Mouse (Mus musculus) liver, embryonic 16.5 days (tissue): ENCODE results near the gene Arhgap22. TPM values are rescaled to one million over a fixed set of nuclear protein-coding genes. Genes with fewer than 3 reads are reported as not detected.

Experiments
- ATAC-seq: fragments of 200-750 bp; cut with Nextera tagmentation; 2 replicates; pipeline ENCODE4 v1.8.0; 2017; ENCODE audit warnings: low read depth, mild to moderate bottlenecking, moderate number of reproducible peaks, moderate library complexity
- H3K27ac ChIP-seq: fragments of 300-500 bp; sonication (generic); 2 replicates; pipeline ENCODE4 v1.5.1; 2014; ENCODE audit warnings: mild to moderate bottlenecking, low read length
- H3K27me3 ChIP-seq: fragments of 300-500 bp; sonication (generic); 2 replicates; pipeline ENCODE4 v1.6.1; 2014; ENCODE audit warnings: low read depth, low read length, mixed read lengths; ENCODE audit not compliant: control insufficient read depth, insufficient read depth
- H3K36me3 ChIP-seq: fragments of 300-500 bp; sonication (generic); 2 replicates; pipeline ENCODE4 v1.6.1; 2014; ENCODE audit warnings: mild to moderate bottlenecking; ENCODE audit not compliant: control insufficient read depth, insufficient read depth
- H3K4me1 ChIP-seq: fragments of 300-500 bp; sonication (generic); 2 replicates; pipeline ENCODE4 v1.6.1; 2014; ENCODE audit warnings: low read depth, low read length, mixed read lengths; ENCODE audit not compliant: control insufficient read depth
- H3K4me2 ChIP-seq: fragments of 300-500 bp; sonication (generic); 2 replicates; pipeline ENCODE4 v1.6.1; 2014; ENCODE audit warnings: low read depth, low read length, mixed read lengths
- H3K4me3 ChIP-seq: fragments of 300-500 bp; sonication (generic); 2 replicates; pipeline ENCODE4 v1.5.1; 2014; ENCODE audit warnings: low read depth, mild to moderate bottlenecking, low read length
- H3K9ac ChIP-seq: fragments of 300-500 bp; sonication (generic); 2 replicates; pipeline ENCODE4 v1.6.1; 2014; ENCODE audit warnings: low read depth, low read length
- H3K9me3 ChIP-seq: fragments of 300-500 bp; sonication (generic); replicated peaks from 2 replicates; pipeline ENCODE4 v1.6.1; 2016; ENCODE audit warnings: low read length; ENCODE audit not compliant: control insufficient read depth
- WGBS: fragments of 180-500 bp; shearing (Covaris S2); extraction: QIAGEN DNeasy Blood & Tissue Kit; methylation state at CpG from one replicate; pipeline ENCODE4 v1.1.7; 2014; ENCODE audit not compliant: insufficient replicate concordance; 5-methylcytosine and 5-hydroxymethylcytosine counted together
- polyA plus RNA-seq: library from polyadenylated mRNA; unstranded; fragments of >200 nt; fragmentation: Nextera tagmentation; extraction: Ambion mirVana; gene quantifications from 2 replicates; pipeline ENCODE4 v1.2.1, GENCODE M21; 2015

The Arhgap22 gene
- polyA plus RNA-seq, 1 experiment from 2014 or later: 4.1 TPM

GRCm38 (mm10) chr14:33248741-33249140 is 34.9 kb downstream of the Arhgap22 start:
- Histone ChIP-seq H3K4me2 (no peak overlapping the region), H3K4me1 (no peaks in the 10 kb centered on the region; the same call in 1 of the 2 replicates), H3K4me3 (no peak overlapping the region), H3K9ac (no peak overlapping the region), H3K9me3 (no peaks in the 10 kb centered on the region), H3K36me3 (no peaks in the 10 kb centered on the region), H3K27me3 (peaks cover 14% of the 10 kb centered on the region), H3K27ac (no peak overlapping the region)
- 49% methylated on average over 5 of the region's 5 CpGs for WGBS
- no peak for ATAC-seq

- Histone ChIP-seq H3K36me3 (no peaks in the 10 kb centered on the region), H3K9me3 (no peaks in the 10 kb centered on the region), H3K4me2 (peak overlapping the region; percentile 55), H3K9ac (no peak overlapping the region), H3K4me3 (peak overlapping the region; percentile 28), H3K27me3 (peaks cover 14% of the 10 kb centered on the region), H3K27ac (no peak overlapping the region), H3K4me1 (no peaks in the 10 kb centered on the region; the same call in 1 of the 2 replicates)
- 0 out of 2 replicates have a peak, but pooled peaks have one; percentile 24 for ATAC-seq
- WGBS: 5% methylated on average over 30 of the region's 30 CpGs
Measured at GRCm38 (mm10) chr14:33250215-33250939, 36.6 kb downstream of the Arhgap22 start.

DNA sequence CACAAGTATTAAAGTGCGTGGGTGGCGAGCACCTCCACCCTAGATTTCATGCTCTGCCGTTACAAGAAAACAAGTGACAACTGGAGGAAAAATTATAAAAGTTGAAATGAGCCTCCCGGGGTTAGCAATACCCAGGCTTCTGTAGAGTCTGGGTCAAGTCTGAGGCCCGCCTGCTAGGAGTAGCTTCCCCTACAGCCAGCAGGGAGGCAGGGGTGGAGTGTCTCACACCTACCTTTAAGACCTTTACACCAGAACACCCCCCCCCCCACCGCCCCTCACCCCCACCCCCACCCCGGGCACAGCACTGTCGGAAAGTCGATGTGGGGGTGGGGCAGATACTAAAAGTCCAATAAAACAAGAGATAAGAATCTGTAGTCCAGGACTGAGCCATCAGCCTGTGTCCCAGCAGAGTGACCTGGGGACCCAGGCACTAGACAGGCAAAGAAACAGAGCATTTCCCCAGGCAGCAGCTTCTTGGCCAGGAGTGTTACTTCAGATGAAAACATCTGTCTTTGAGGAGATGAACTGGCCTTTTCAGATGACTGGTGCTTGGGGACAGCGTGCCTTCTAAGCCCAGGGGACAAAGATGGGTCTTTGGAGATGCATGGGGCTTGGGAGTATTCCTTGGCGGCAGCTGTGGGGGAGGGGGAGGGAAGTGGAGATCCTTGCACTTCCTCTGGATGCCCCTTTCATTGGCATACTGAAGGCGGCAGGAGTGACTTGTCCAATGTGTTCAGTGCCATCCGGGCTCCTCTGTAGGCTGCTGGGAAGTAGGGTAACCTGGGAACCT is 37.3 kb downstream of the Arhgap22 start:
- no peak for ATAC-seq
- H3K36me3 ChIP-seq: no peaks in the 10 kb centered on the region
- no peak overlapping the region for H3K27ac ChIP-seq
- H3K4me2 ChIP-seq: peak overlapping the region; percentile 55
- H3K9me3 ChIP-seq: no peaks in the 10 kb centered on the region
- peak overlapping the region; percentile 28 for H3K4me3 ChIP-seq
- peaks cover 14% of the 10 kb centered on the region for H3K27me3 ChIP-seq
- WGBS: 7% methylated on average over 13 of the region's 13 CpGs
- no peak overlapping the region for H3K9ac ChIP-seq
- no peaks in the 10 kb centered on the region; the same call in 1 of the 2 replicates for H3K4me1 ChIP-seq

DNA sequence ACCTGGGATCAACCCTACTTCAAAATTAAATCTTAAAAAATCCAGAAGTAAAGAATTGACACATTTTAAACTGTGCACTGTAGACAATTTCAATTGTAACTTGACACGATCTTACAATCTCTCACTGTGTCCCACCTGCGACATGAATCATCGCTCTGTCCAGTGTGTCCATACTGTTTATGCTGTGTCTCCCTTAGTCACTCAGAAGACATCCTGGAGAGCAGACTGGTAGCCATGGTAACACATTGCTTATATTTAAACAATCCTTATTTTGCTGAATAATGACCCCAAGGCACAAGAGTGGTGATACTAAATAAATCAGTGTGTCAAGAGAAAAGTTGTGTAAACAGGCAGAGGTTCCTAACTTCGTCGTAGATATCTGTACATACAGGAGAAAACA is 44.4 kb downstream of the Arhgap22 start:
- H3K4me1 ChIP-seq: no peaks in the 10 kb centered on the region
- no peak overlapping the region for H3K9ac ChIP-seq
- H3K9me3 ChIP-seq: no peaks in the 10 kb centered on the region
- 65% methylated on average over 5 of the region's 5 CpGs for WGBS
- H3K4me2 ChIP-seq: no peak overlapping the region
- ATAC-seq: no peak
- H3K36me3 ChIP-seq: no peaks in the 10 kb centered on the region
- H3K4me3 ChIP-seq: no peak overlapping the region
- H3K27ac ChIP-seq: no peak overlapping the region
- H3K27me3 ChIP-seq: no peaks in the 10 kb centered on the region

DNA sequence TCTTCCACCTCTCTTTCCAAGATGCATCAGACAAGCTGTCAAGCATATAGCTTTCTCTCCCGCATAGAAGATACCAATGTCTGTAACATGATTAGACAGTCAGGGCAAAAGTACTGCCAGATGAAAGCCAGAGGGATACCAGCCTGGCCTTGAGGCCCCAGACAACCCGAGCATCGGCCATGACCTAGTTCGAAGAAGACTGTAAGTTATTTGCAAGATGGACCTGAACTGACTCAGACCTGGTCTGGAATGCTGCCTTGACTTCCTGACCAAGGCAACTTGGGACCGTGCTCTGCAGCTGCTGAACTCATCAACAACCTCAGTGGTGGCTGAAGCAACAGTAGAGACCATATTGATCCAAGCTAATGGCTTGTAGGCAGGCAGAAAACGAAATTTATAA is 46.3 kb downstream of the Arhgap22 start:
- Histone ChIP-seq H3K27ac (no peak overlapping the region), H3K36me3 (no peaks in the 10 kb centered on the region), H3K4me2 (no peak overlapping the region), H3K27me3 (no peaks in the 10 kb centered on the region), H3K9ac (no peak overlapping the region), H3K4me1 (no peaks in the 10 kb centered on the region), H3K9me3 (no peaks in the 10 kb centered on the region), H3K4me3 (no peak overlapping the region)
- ATAC-seq: no peak
- WGBS: 67% methylated on average over 6 of the region's 6 CpGs

DNA sequence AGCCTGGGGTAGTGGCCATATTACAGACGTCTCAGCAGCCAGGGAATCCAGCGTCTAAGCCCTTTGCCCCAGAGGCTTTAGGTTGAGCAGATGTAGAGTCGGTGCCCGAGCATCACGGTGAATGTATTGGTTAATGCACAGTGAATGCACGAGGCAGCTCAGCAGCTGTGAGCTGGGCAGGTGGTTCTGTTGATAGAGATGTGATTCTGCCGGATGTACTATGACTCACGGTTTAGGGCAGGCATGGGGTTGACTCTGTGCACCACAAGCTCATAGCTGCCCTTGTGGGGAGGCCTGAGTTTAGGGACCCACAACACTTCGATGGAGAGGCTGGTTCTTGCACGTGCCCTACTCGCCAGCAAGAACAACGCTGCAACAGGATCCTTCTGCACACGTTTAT is 51.0 kb downstream of the Arhgap22 start:
- Histone ChIP-seq H3K9ac (no peak overlapping the region), H3K27me3 (no peaks in the 10 kb centered on the region), H3K9me3 (0 out of 2 replicates have a peak, but pooled peaks cover 2% of the 10 kb centered on the region), H3K27ac (no peak overlapping the region), H3K36me3 (no peaks in the 10 kb centered on the region), H3K4me3 (no peak overlapping the region), H3K4me2 (no peak overlapping the region), H3K4me1 (no peaks in the 10 kb centered on the region)
- ATAC-seq: no peak
- WGBS: 74% methylated on average over 13 of the region's 13 CpGs

DNA sequence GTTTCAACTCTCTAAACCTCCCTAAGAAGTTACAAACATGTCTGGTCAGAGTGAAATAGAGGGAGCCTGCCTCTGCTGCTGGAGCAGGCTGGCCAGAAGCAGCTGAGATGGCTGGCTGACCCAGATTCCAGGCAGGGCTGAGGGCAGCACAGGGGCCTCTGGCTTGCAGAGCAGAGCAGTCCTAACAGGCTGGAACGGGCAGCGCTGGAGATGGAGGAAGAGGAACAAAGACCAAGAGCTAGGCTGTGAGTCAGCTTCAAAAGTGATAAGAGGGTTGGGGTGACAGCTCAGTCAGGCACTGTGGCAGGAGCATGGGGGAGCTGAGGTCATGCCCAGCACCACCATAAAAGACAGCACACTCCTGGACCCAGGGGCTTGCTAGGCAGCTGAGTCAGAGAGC is 62.4 kb downstream of the Arhgap22 start:
- no peak for ATAC-seq
- WGBS: 0% methylated on average over 2 of the region's 2 CpGs
- no peaks in the 10 kb centered on the region for H3K27me3 ChIP-seq
- H3K4me1 ChIP-seq: no peaks in the 10 kb centered on the region
- no peak overlapping the region for H3K4me2 ChIP-seq
- H3K9ac ChIP-seq: no peak overlapping the region
- no peak overlapping the region for H3K27ac ChIP-seq
- no peaks in the 10 kb centered on the region for H3K9me3 ChIP-seq
- no peak overlapping the region for H3K4me3 ChIP-seq
- H3K36me3 ChIP-seq: no peaks in the 10 kb centered on the region

DNA sequence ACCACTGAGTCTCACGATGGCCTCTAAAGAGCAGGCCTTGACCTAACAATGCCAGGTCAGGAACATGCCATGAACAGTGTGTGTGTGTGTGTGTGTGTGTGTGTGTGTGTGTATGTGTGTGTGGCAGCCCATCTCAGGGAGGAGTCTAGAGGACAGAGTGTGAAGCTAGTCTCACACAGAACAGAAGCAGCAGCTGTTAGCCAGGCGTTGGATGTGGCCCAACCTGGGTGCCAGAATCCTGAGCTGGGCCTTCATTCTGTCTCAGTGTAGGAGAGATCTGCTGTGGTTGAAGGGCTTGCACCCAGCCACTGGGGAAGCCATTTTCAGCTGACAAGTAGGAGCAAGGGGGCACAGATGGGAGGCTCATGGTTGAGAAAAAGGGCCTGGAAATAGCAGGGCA is 64.5 kb downstream of the Arhgap22 start:
- H3K36me3 ChIP-seq: no peaks in the 10 kb centered on the region
- H3K27me3 ChIP-seq: no peaks in the 10 kb centered on the region
- H3K27ac ChIP-seq: no peak overlapping the region
- H3K4me1 ChIP-seq: no peaks in the 10 kb centered on the region
- H3K9me3 ChIP-seq: no peaks in the 10 kb centered on the region
- H3K4me3 ChIP-seq: no peak overlapping the region
- ATAC-seq: no peak
- no peak overlapping the region for H3K9ac ChIP-seq
- 79% methylated on average over 2 of the region's 2 CpGs for WGBS
- H3K4me2 ChIP-seq: no peak overlapping the region

DNA sequence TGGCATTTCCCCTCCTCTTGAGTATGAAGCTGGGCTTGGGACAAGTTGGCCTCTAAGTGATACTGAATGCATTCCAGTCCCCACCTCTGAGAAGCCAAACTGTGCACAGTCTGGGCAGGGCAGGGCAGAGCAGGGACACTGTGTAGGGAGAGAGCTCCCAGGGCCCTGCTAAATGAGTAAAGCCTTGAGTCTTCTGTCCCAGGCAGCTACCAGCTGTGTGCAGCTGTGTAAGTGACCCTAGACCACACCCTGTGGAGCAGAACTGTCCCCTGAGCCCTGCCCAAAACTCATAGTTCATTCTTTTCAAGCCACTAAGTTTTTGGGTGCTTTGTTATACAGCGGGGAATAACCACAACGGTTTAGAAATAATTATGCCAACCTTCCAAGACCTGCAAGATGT is 67.1 kb downstream of the Arhgap22 start:
- no peak overlapping the region for H3K4me3 ChIP-seq
- no peak for ATAC-seq
- no peaks in the 10 kb centered on the region for H3K36me3 ChIP-seq
- H3K9me3 ChIP-seq: no peaks in the 10 kb centered on the region
- no peaks in the 10 kb centered on the region for H3K27me3 ChIP-seq
- no peak overlapping the region for H3K4me2 ChIP-seq
- H3K9ac ChIP-seq: no peak overlapping the region
- H3K27ac ChIP-seq: no peak overlapping the region
- 68% methylated on average over 2 of the region's 2 CpGs for WGBS
- H3K4me1 ChIP-seq: no peaks in the 10 kb centered on the region
